Mouse (Mus musculus): ENCODE measurements around the gene Mdfic.

GRCm38 (mm10) chr6:15780127-15780526 lies 59.7 kb downstream of the Mdfic start:
- TF ChIP-seq GATA1 (IDR thresholded peaks at IDR 0.05; ENCODE audit: low read length) (no peak), TAL1 (IDR thresholded peaks at IDR 0.05; ENCODE audit: low read length) (no peak)
